Mouse (Mus musculus) embryonic facial prominence, embryonic 12.5 days (tissue): Measurements from ENCODE around the gene Dock3. TPM values are rescaled to one million over a fixed set of nuclear protein-coding genes. Genes with fewer than 3 reads are reported as not detected.

ENCODE experiments used
- ATAC-seq: fragments of 200-750 bp; cut with Nextera tagmentation; 2 replicates; pipeline ENCODE4 v1.8.0; 2017; ENCODE audit not compliant: insufficient number of reproducible peaks, insufficient read depth, low FRiP score, low TSS enrichment
- H3K27ac ChIP-seq: fragments of 300-500 bp; sonication (generic); 2 replicates; pipeline ENCODE4 v1.5.1; 2016; ENCODE audit warnings: mild to moderate bottlenecking
- H3K27me3 ChIP-seq: fragments of 300-500 bp; sonication (generic); 2 replicates; pipeline ENCODE4 v1.6.1; 2016; ENCODE audit warnings: mild to moderate bottlenecking, moderate library complexity
- H3K36me3 ChIP-seq: fragments of 300-500 bp; sonication (generic); 2 replicates; pipeline ENCODE4 v1.6.1; 2016; ENCODE audit warnings: mild to moderate bottlenecking
- H3K4me1 ChIP-seq: fragments of 300-500 bp; sonication (generic); 2 replicates; pipeline ENCODE4 v1.6.1; 2016
- H3K4me2 ChIP-seq: fragments of 300-500 bp; sonication (generic); replicated peaks from 2 replicates; pipeline ENCODE4 v1.6.1; 2016; ENCODE audit warnings: mild to moderate bottlenecking, moderate library complexity
- H3K4me3 ChIP-seq: fragments of 300-500 bp; sonication (generic); 2 replicates; pipeline ENCODE4 v1.5.1; 2016; ENCODE audit warnings: mild to moderate bottlenecking
- H3K9ac ChIP-seq: fragments of 300-500 bp; sonication (generic); 2 replicates; pipeline ENCODE4 v1.6.1; 2016; ENCODE audit warnings: mild to moderate bottlenecking, moderate library complexity
- H3K9me3 ChIP-seq: fragments of 300-500 bp; sonication (generic); 2 replicates; pipeline ENCODE4 v1.6.1; 2016; ENCODE audit warnings: mild to moderate bottlenecking, moderate library complexity
- WGBS: fragments of 180-500 bp; shearing (Covaris S2); methylation state at CpG from one replicate; pipeline ENCODE4 v1.1.7; 2016; 5-methylcytosine and 5-hydroxymethylcytosine counted together
- polyA plus RNA-seq: library from polyadenylated mRNA; unstranded; fragments of >200 nt; fragmentation: Nextera tagmentation; extraction: Ambion mirVana; gene quantifications from 2 replicates; pipeline ENCODE4 v1.2.1, GENCODE M21; 2016

Dock3 gene
- polyA plus RNA-seq, 1 experiment from 2014 or later = 1.5 TPM

DNA sequence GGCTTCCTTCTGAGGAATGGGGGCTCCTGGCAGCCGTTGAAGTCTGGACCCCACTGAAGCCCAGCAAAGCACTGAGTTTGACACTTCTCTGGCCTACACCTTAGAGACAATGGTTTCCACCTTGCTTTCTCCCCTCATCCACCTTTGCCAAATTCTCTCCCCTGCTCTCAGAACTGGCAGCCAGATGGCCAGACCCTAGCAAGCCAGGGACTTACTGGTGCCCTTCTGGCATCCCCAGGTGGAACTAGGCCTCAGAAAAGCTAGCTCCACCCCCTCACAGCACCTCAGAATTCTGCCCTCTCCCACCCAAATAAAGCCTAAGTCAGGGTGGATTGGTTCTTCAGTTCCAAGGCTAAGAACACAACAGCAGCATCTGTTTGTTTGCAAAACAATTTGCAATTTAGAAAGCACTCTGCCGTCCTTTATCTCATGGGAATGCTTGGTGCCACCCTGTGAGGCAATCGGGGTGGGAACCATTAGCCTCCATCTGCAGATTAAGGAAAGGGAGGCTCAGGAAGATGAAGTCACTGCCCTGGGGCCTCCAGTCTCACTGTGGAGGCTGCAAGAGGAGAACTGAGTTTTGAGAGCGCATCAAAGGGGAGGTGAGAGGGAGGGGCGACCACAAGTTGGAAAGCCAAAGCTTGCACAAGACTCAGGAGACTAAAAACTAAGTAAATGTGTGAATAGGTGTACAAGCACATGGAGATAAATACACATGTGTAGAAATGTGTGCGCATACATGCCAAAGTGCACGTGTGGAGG, 39.6 kb upstream of the Dock3 start:
- no peak for ATAC-seq
- 67% methylated on average over 7 of the region's 7 CpGs for WGBS
- Histone ChIP-seq H3K4me1 (no peaks in the 10 kb centered on the region), H3K36me3 (no peaks in the 10 kb centered on the region), H3K4me3 (no peak overlapping the region), H3K27me3 (no peaks in the 10 kb centered on the region), H3K27ac (no peak overlapping the region), H3K9ac (no peak overlapping the region), H3K9me3 (no peaks in the 10 kb centered on the region), H3K4me2 (no peak overlapping the region)

DNA sequence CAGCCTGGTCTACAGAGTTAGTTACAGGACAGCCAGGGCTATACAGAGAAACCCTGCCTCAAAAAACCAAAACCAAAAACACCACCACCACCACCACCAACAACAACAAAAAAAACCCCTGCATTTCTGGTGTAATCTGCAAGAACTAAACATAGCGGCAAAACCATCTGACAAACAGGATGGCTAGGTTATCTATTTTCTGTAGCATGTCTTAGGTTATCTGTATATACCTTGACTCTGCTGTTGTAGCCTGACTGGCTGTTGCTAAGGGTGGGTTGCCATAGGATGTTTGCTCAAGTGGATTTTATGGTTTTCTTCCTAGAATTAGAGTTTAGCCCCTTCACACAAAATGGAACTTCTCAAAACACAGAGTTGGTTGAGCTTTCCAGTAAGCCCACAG, 38.1 kb upstream of the Dock3 start:
- H3K4me3 ChIP-seq = no peak overlapping the region
- H3K27ac ChIP-seq = no peak overlapping the region
- H3K4me1 ChIP-seq = no peaks in the 10 kb centered on the region
- H3K27me3 ChIP-seq = no peaks in the 10 kb centered on the region
- H3K9ac ChIP-seq = no peak overlapping the region
- WGBS = 97% methylated on average over 1 of the region's 1 CpGs
- H3K9me3 ChIP-seq = no peaks in the 10 kb centered on the region
- H3K4me2 ChIP-seq = no peak overlapping the region
- H3K36me3 ChIP-seq = no peaks in the 10 kb centered on the region
- ATAC-seq = no peak

DNA sequence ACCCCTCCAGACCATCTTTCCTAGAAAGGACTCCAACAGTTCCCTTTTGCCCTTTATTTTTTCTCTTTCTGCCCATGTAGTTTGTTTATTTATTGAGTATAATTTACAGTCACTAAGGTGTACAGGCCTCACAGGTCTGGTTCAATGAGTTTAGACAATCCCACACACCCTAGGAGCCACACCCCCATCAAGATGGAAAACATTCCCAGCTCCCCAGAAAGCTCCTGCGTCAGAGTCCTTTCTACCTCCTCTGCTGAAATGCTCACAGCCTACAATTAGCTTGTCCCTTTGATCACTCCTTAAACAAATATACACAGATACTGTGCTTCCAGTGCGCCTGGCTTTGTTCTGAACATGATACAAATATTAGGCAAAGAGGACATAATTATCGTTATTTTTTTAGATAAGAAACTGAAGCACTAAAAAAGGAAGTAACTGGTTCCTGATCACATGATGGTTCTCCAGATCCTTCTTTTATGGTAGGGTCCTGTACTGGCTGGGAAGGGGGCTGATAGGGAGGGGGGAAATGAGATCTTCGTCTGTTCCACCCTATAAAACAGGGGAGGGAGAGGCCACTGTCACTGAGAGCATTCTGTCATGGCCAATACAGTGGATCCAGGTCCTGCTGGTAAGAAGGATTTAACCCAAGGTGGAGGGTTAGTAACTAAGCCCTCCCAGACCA, 36.2 kb upstream of the Dock3 start:
- Histone ChIP-seq H3K4me1 (no peaks in the 10 kb centered on the region), H3K9me3 (no peaks in the 10 kb centered on the region)
- WGBS = 44% methylated on average over 4 of the region's 4 CpGs

DNA sequence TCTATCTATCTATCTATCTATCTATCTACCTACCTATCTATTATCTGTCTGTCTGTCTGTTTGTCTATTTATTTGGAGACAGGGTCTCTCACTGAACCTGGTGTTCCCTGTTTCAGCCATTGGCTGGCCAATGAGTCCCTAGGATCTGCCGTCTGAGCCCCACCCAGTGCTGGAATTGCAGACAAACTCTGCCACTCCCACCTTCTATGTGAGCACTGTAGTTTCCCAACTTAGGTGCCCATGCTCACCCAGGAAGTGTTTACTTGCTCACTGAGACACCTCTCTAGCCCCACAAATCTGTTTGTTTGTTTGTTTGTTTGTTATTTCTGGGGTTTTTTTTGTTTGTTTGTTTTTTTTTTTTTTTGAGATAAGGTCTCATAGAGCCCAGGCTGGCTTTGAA, 35.3 kb upstream of the Dock3 start:
- H3K27ac ChIP-seq = no peak overlapping the region
- ATAC-seq = no peak
- H3K9ac ChIP-seq = no peak overlapping the region
- no peaks in the 10 kb centered on the region for H3K36me3 ChIP-seq
- H3K9me3 ChIP-seq = no peaks in the 10 kb centered on the region
- 69% methylated on average over 1 of the region's 1 CpGs for WGBS
- H3K4me1 ChIP-seq = no peaks in the 10 kb centered on the region
- H3K27me3 ChIP-seq = no peaks in the 10 kb centered on the region
- no peak overlapping the region for H3K4me3 ChIP-seq
- H3K4me2 ChIP-seq = no peak overlapping the region

More for the DNA sequence above, 36.2 kb upstream of the Dock3 start:
- Histone ChIP-seq H3K9ac (no peak overlapping the region), H3K4me2 (no peak overlapping the region), H3K4me3 (no peak overlapping the region), H3K27ac (no peak overlapping the region), H3K27me3 (no peaks in the 10 kb centered on the region), H3K36me3 (no peaks in the 10 kb centered on the region)
- no peak for ATAC-seq

DNA sequence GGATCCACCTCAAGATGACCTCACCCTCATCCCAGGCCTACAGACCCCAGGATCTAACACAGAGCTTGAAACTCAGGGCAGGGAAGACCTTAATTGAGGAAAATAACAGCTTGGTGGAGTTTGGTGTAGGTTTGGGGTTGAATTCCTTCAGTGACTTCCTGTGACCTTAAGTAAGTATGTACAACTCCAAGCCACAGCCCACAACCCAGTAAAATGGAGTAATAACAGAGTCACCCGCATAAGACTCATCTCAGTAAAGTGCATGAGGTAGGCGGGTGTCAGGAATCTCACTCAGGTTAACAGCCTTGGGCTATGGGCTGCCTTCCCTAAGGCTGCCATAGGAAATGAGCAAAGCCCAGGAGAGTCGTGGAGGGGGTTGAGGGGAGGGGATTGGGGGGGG, 33.0 kb upstream of the Dock3 start:
- 70% methylated on average over 3 of the region's 3 CpGs for WGBS
- Histone ChIP-seq H3K9me3 (no peaks in the 10 kb centered on the region), H3K4me1 (no peaks in the 10 kb centered on the region), H3K36me3 (no peaks in the 10 kb centered on the region), H3K27me3 (no peaks in the 10 kb centered on the region), H3K27ac (no peak overlapping the region), H3K9ac (no peak overlapping the region), H3K4me2 (no peak overlapping the region), H3K4me3 (no peak overlapping the region)
- no peak for ATAC-seq

DNA sequence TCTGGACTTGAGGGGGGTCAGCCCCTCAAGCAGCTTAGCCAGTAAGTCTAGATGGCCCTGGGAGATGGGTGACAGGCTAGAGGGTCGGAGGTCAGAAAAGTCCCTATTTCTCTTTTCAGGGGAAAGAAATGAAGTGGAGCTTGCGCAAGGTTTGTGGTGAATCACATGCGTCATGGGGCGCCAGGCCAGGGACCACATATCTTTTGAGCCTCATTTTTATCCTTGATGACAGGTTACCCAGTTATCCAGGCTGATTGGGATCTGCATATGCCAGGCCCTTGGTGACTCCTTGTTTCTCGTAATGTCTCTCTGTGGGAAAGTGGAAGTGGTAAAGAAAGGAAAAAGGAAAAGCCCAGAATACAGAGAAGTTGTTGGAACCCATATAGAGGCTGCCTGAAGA, 32.2 kb upstream of the Dock3 start:
- Histone ChIP-seq H3K27ac (no peak overlapping the region), H3K4me2 (no peak overlapping the region), H3K36me3 (no peaks in the 10 kb centered on the region), H3K9ac (no peak overlapping the region), H3K4me1 (no peaks in the 10 kb centered on the region), H3K27me3 (no peaks in the 10 kb centered on the region), H3K9me3 (no peaks in the 10 kb centered on the region), H3K4me3 (no peak overlapping the region)
- 89% methylated on average over 5 of the region's 5 CpGs for WGBS
- no peak for ATAC-seq

DNA sequence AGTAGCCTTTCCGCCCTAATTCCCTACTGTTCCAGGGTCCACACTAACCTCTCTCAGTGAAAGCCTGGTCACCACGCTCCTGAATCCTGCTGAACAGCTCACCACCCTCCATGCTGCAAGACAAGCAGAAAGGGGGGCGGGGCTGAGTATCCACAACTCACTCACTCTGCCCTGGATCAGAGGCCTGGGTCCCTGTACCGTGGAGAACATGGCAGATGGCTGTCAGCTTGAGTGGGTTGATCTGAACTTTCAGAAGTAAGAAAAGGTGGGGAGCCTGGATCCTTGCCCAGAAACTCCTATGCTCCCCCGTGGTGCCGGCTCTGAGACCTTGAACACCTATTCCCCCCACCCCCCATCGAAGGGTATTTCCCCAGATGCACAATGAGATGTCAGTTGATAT, 30.7 kb upstream of the Dock3 start:
- Histone ChIP-seq H3K27ac (no peak overlapping the region), H3K4me1 (no peaks in the 10 kb centered on the region), H3K4me3 (no peak overlapping the region), H3K27me3 (no peaks in the 10 kb centered on the region), H3K9me3 (no peaks in the 10 kb centered on the region), H3K36me3 (no peaks in the 10 kb centered on the region), H3K4me2 (no peak overlapping the region), H3K9ac (no peak overlapping the region)
- ATAC-seq = no peak
- 75% methylated on average over 7 of the region's 7 CpGs for WGBS

DNA sequence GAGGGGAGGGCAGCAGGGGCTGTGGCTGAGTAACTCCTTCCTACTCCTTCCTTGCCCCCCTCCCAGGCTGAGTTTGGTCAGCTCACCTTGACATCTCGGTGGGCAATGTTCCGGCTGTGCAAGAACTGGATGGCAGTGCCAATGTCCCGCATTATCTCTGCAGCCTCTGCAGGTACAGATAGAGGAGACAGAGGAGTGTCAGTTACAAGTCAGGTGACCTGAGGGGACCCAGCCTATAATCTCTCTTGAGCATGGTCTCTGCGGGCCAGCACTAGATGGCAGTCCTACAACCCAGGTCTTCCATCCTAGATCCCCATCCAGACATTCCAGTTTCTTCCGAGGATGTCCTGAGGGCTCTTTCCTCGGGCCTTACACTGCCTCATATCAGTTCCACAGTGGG, 30.1 kb upstream of the Dock3 start:
- no peaks in the 10 kb centered on the region for H3K27me3 ChIP-seq
- no peaks in the 10 kb centered on the region for H3K9me3 ChIP-seq
- H3K4me1 ChIP-seq = no peaks in the 10 kb centered on the region
- H3K4me2 ChIP-seq = no peak overlapping the region
- H3K4me3 ChIP-seq = no peak overlapping the region
- 76% methylated on average over 6 of the region's 6 CpGs for WGBS
- no peak overlapping the region for H3K9ac ChIP-seq
- no peaks in the 10 kb centered on the region for H3K36me3 ChIP-seq
- no peak overlapping the region for H3K27ac ChIP-seq
- ATAC-seq = no peak

DNA sequence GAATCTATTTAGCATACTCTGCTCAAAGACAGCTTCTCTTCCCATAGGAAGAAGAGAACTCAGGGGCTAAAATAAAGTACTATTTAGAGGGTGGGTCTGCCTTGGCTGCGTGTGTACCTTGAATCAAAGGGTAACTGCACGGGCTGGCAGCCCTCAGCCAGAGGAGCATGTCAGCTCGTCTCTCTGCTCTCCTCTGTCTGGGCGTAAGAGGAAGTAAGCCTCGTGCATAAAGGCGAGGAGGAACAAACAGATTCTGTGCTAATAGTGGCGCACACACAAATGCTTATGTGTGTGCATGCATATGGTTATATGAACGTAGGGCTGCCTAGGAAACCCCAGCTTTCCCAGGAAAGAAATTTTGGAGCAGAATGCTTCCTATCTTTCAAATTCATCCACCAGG, 29.1 kb upstream of the Dock3 start:
- Histone ChIP-seq H3K4me1 (no peaks in the 10 kb centered on the region), H3K36me3 (no peaks in the 10 kb centered on the region), H3K4me2 (no peak overlapping the region), H3K9me3 (no peaks in the 10 kb centered on the region), H3K9ac (no peak overlapping the region), H3K27me3 (no peaks in the 10 kb centered on the region), H3K27ac (no peak overlapping the region), H3K4me3 (no peak overlapping the region)
- 67% methylated on average over 8 of the region's 8 CpGs for WGBS
- no peak for ATAC-seq

DNA sequence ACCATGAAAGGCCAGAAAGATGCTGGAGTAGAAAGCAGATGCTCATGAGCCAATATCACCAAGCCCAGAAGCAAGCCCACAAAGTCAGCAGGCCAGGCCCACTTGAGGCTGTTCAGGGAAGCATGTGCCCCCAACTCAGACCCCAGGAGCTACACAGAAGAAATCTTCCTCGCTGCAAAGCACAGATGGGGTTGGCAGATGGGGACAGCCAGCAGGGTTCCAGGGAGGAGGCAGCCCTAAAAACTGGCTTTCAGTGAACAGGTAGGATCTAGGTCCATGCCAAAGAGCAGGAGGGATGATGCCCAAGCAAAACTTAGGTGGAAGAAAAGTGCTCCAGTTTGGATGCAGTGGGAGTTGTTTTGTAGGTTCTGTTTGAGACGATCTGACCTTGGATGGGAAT, 28.7 kb upstream of the Dock3 start:
- Histone ChIP-seq H3K27me3 (no peaks in the 10 kb centered on the region), H3K4me1 (no peaks in the 10 kb centered on the region), H3K9me3 (no peaks in the 10 kb centered on the region), H3K4me2 (no peak overlapping the region), H3K9ac (no peak overlapping the region), H3K4me3 (no peak overlapping the region), H3K36me3 (no peaks in the 10 kb centered on the region), H3K27ac (no peak overlapping the region)
- 71% methylated on average over 2 of the region's 2 CpGs for WGBS
- ATAC-seq = no peak

DNA sequence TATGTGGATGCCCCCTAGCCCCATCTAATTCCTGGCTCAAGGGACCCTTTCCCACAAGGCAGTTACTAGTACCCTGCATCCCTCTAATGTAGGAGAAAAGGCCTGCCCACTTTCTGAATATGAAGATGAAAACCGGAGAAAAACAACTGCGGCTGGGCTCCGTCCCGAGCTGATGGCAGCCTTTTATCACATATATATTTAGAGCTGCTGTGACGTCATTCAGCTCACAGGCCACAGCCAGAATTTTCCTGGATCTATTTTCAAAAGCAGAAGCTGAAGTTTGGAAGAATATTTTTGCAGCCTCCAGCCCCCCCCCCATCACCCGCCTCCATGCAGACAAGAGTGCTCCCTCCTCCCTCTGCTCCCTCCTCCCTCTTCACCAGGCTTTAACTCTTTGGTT, 27.9 kb upstream of the Dock3 start:
- Histone ChIP-seq H3K27ac (no peak overlapping the region), H3K4me1 (no peaks in the 10 kb centered on the region), H3K9ac (no peak overlapping the region), H3K4me2 (no peak overlapping the region), H3K9me3 (no peaks in the 10 kb centered on the region), H3K36me3 (no peaks in the 10 kb centered on the region), H3K4me3 (no peak overlapping the region), H3K27me3 (no peaks in the 10 kb centered on the region)
- no peak for ATAC-seq
- 68% methylated on average over 6 of the region's 6 CpGs for WGBS

DNA sequence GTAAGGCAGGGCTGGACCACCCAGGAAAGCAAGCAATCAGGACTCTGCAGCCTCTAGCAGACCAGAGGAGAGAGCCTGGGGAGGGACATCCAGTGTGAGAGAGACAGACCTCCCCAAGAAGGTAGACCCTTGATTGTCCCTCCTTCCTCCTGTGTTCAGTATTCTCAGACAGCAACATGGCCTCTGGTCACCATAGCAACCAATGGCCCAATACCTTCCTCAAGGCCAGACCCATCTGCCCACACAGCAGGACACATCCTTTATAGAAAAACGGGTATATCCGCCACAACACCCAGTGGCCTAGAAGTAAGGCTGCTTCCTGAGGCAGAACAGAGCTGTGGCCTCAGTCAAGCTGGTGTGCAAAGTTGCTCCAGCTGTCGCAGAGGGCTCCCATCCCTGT, 23.9 kb upstream of the Dock3 start:
- Histone ChIP-seq H3K4me1 (no peaks in the 10 kb centered on the region), H3K27me3 (no peaks in the 10 kb centered on the region), H3K9ac (no peak overlapping the region), H3K4me3 (no peak overlapping the region), H3K9me3 (no peaks in the 10 kb centered on the region), H3K27ac (no peak overlapping the region), H3K4me2 (no peak overlapping the region), H3K36me3 (no peaks in the 10 kb centered on the region)
- WGBS = 48% methylated on average over 3 of the region's 3 CpGs
- ATAC-seq = no peak
